ENCODE assay signal across 8 mouse cellular contexts in genomic region chr17:33686760-33687159, GRCm38 (mm10). TPM values are rescaled to one million over a fixed set of nuclear protein-coding genes. Genes with fewer than 3 reads are reported as not detected.
DNase-seq lines count a peak whose midpoint lies in the region; ATAC-seq and TF ChIP-seq lines count a peak whose summit lies in the region.

TSS of gene Hnrnpm (minus strand) at chr17:33686860.

- peak within 1 kb of the TSS; percentile 99 for H3K9ac ChIP-seq in kidney, embryonic 16.5 days (replicated peaks; ENCODE audit: low read length)
- H3K9ac ChIP-seq in intestine, postnatal 0 days (ENCODE audit: low read depth, low read length), result peak within 1 kb of the TSS; percentile 98; the same call in 1 of the 2 replicates
- peak within 1 kb of the TSS; percentile 94 for H3K9ac ChIP-seq in midbrain, embryonic 11.5 days (ENCODE audit: low read length)

- ATAC-seq in kidney, embryonic 16.5 days (ENCODE audit: low FRiP score, low TSS enrichment), result no peak
- ATAC-seq in intestine, postnatal 0 days, result no peak
- ATAC-seq in midbrain, embryonic 11.5 days (ENCODE audit: low FRiP score), result no peak

- H3K27me3 ChIP-seq in kidney, embryonic 16.5 days (ENCODE audit: insufficient read depth, low read length), result no peaks in the 10 kb centered on the region
- no peaks in the 10 kb centered on the region for H3K27me3 ChIP-seq in intestine, postnatal 0 days (replicated peaks; ENCODE audit: control insufficient read depth, insufficient read depth, low read length)
- H3K27me3 ChIP-seq in midbrain, embryonic 11.5 days (ENCODE audit: control insufficient read depth, insufficient read depth, low read length), result no peaks in the 10 kb centered on the region

- H3K9me3 ChIP-seq in kidney, embryonic 16.5 days (ENCODE audit: low read length), result no peaks in the 10 kb centered on the region
- no peaks in the 10 kb centered on the region for H3K9me3 ChIP-seq in intestine, postnatal 0 days (ENCODE audit: control insufficient read depth)
- H3K9me3 ChIP-seq in midbrain, embryonic 11.5 days (ENCODE audit: control insufficient read depth, low read length), result no peaks in the 10 kb centered on the region

- H3K27ac ChIP-seq in kidney, embryonic 16.5 days (ENCODE audit: low read length), result no peak within 1 kb of the TSS
- no peak within 1 kb of the TSS for H3K27ac ChIP-seq in intestine, postnatal 0 days (ENCODE audit: low read depth, low read length)
- no peak within 1 kb of the TSS for H3K27ac ChIP-seq in midbrain, embryonic 11.5 days (ENCODE audit: low read depth, low read length)

- 82% methylated on average over 1 of the region's 1 CpGs for WGBS in kidney, embryonic 16.5 days
- 93% methylated on average over 1 of the region's 1 CpGs for WGBS in intestine, postnatal 0 days
- WGBS in midbrain, embryonic 11.5 days, result 84% methylated on average over 1 of the region's 1 CpGs

- peak within 1 kb of the TSS; percentile 98 for H3K4me3 ChIP-seq in kidney, embryonic 16.5 days (ENCODE audit: low read length)
- H3K4me3 ChIP-seq in intestine, postnatal 0 days (ENCODE audit: low read depth, low read length), result peak within 1 kb of the TSS; percentile 87
- H3K4me3 ChIP-seq in midbrain, embryonic 11.5 days (ENCODE audit: low read depth, low read length), result peak within 1 kb of the TSS; percentile 86; the same call in 1 of the 2 replicates

- DNase-seq in kidney, adult 8-10 months, result no peak
- DNase-seq in adrenal gland, postnatal 4 days (ENCODE audit: low spot score in 2 of 2), result no peak
- no peak for DNase-seq in gastrocnemius, postnatal 36 days
- DNase-seq in midbrain, embryonic 11.5 days (ENCODE audit: low spot score, missing footprints), result no peak
- no peak for DNase-seq in right cerebral cortex, adult 18-20 months
- no peak for DNase-seq in frontal cortex, postnatal 10 days (ENCODE audit: low spot score in 2 of 2)

- H3K36me3 ChIP-seq in kidney, embryonic 16.5 days (ENCODE audit: insufficient read depth, low read length), result peaks cover 4% of the 10 kb centered on the region; the same call in 1 of the 2 replicates
- H3K36me3 ChIP-seq in intestine, postnatal 0 days (ENCODE audit: control insufficient read depth, insufficient read depth), result peaks cover 6% of the 10 kb centered on the region; the same call in 1 of the 2 replicates
- no peaks in the 10 kb centered on the region for H3K36me3 ChIP-seq in midbrain, embryonic 11.5 days (ENCODE audit: control insufficient read depth, insufficient read depth, low read length)

- intact Hi-C loops in gastrocnemius, postnatal 36 days (cut with DNase I), result no loop called here

- TF ChIP-seq CTCF in intestine, postnatal 0 days (IDR thresholded peaks at IDR 0.05; ENCODE audit: low read depth), result no peak

- peaks cover 25% of the 10 kb centered on the region for H3K4me1 ChIP-seq in kidney, embryonic 16.5 days (ENCODE audit: insufficient read depth, low read length)
- peaks cover 6% of the 10 kb centered on the region; the same call in 1 of the 2 replicates for H3K4me1 ChIP-seq in intestine, postnatal 0 days (replicated peaks; ENCODE audit: control insufficient read depth, insufficient read depth, low read length)
- peaks cover 18% of the 10 kb centered on the region for H3K4me1 ChIP-seq in midbrain, embryonic 11.5 days (ENCODE audit: control insufficient read depth, insufficient read depth, low read length)

- H3K4me2 ChIP-seq in kidney, embryonic 16.5 days (replicated peaks; ENCODE audit: low read depth, low read length), result peak within 1 kb of the TSS; percentile 48
- peak within 1 kb of the TSS; percentile 78 for H3K4me2 ChIP-seq in intestine, postnatal 0 days (replicated peaks; ENCODE audit: low read depth)
- peak within 1 kb of the TSS; percentile 98 for H3K4me2 ChIP-seq in midbrain, embryonic 11.5 days

RNA-seq across cellular contexts. Expression of gene Hnrnpm, which starts in this region (rescaled TPM):
- 390 and 407 TPM in 2 replicates for polyA plus RNA-seq in kidney, embryonic 16.5 days (2015; fragmentation: Nextera tagmentation; extraction: Ambion mirVana)
- total RNA-seq in adrenal gland, postnatal 4 days (2021), result 100 to 1,000 TPM; 197 to 237 TPM
- total RNA-seq in gastrocnemius, postnatal 36 days (2021), result 10 to 100 TPM; 57.9 to 64.7 TPM
- 145 and 152 TPM in 2 replicates for polyA plus RNA-seq in intestine, postnatal 0 days (2015; fragmentation: Nextera tagmentation; extraction: Ambion mirVana)
- polyA plus RNA-seq in midbrain, embryonic 11.5 days (2014; fragmentation: Nextera tagmentation; extraction: Ambion mirVana), result 581 and 639 TPM in 2 replicates

Comparison
In these comparisons a context has a peak if more than half of its experiments do, and no peak if none do; other contexts are left out.
1. H3K4me2 ChIP-seq: peak in every context shown above with its lines; median percentile 98 in midbrain, embryonic 11.5 days; 78 in intestine, postnatal 0 days; 48 in kidney, embryonic 16.5 days.